Mouse (Mus musculus) stomach, postnatal 0 days (tissue): ENCODE results near the gene D5Ertd579e. TPM values are rescaled to one million over a fixed set of nuclear protein-coding genes. Genes with fewer than 3 reads are reported as not detected.

ENCODE experiments used
- ATAC-seq: fragments of 200-750 bp; cut with Nextera tagmentation; 2 replicates; pipeline ENCODE4 v1.8.0; 2017; ENCODE audit not compliant: low FRiP score, low TSS enrichment
- DNase-seq: peaks from one replicate; pipeline ENCODE4 v3.0.0-alpha.2; 2016; ENCODE audit warnings: low spot score
- H3K27ac ChIP-seq: fragments of 300-500 bp; sonication (generic); replicated peaks from 2 replicates; pipeline ENCODE4 v1.5.1; 2014; ENCODE audit warnings: mild to moderate bottlenecking, control low read depth
- H3K27me3 ChIP-seq: fragments of 300-500 bp; sonication (generic); 2 replicates; pipeline ENCODE4 v1.6.1; 2014; ENCODE audit warnings: low read length; ENCODE audit not compliant: control insufficient read depth, insufficient read depth
- H3K36me3 ChIP-seq: fragments of 300-500 bp; sonication (generic); 2 replicates; pipeline ENCODE4 v1.6.1; 2014; ENCODE audit warnings: low read length, mixed read lengths; ENCODE audit not compliant: control insufficient read depth, insufficient read depth
- H3K4me1 ChIP-seq: fragments of 300-500 bp; sonication (generic); replicated peaks from 2 replicates; pipeline ENCODE4 v1.6.1; 2014; ENCODE audit warnings: antibody characterized with exemption; ENCODE audit not compliant: control insufficient read depth, insufficient read depth
- H3K4me2 ChIP-seq: fragments of 300-500 bp; sonication (generic); replicated peaks from 2 replicates; pipeline ENCODE4 v1.6.1; 2014; ENCODE audit warnings: low read depth, mild to moderate bottlenecking, control low read depth, moderate library complexity
- H3K4me3 ChIP-seq: fragments of 300-500 bp; sonication (generic); 2 replicates; pipeline ENCODE4 v1.5.1; 2014; ENCODE audit warnings: low read depth, low read length, control low read depth
- H3K9ac ChIP-seq: fragments of 300-500 bp; sonication (generic); 2 replicates; pipeline ENCODE4 v1.6.1; 2014; ENCODE audit warnings: mild to moderate bottlenecking, low read length, control low read depth, mixed read lengths
- H3K9me3 ChIP-seq: fragments of 300-500 bp; sonication (generic); 2 replicates; pipeline ENCODE4 v1.6.1; 2016; ENCODE audit warnings: low read length; ENCODE audit not compliant: control insufficient read depth
- CTCF ChIP-seq: IDR thresholded peaks from 2 replicates; pipeline ENCODE4 v1.5.1; 2016; ENCODE audit warnings: antibody characterized with exemption, low read depth, mild to moderate bottlenecking, moderate library complexity
- EP300 ChIP-seq: optimal IDR thresholded peaks from 2 replicates; pipeline ENCODE3; 2016; ENCODE audit warnings: antibody characterized with exemption
- WGBS: fragments of 180-500 bp; shearing (Covaris S2); extraction: QIAGEN DNeasy Blood & Tissue Kit; methylation state at CpG from one replicate; pipeline ENCODE4 v1.1.7; 2014; 5-methylcytosine and 5-hydroxymethylcytosine counted together
- polyA plus RNA-seq: library from polyadenylated mRNA; unstranded; fragments of >200 nt; fragmentation: Nextera tagmentation; extraction: Ambion mirVana; gene quantifications from 2 replicates; pipeline ENCODE4 v1.2.1, GENCODE M21; 2015

Gene D5Ertd579e
- polyA plus RNA-seq, 1 experiment from 2014 or later, result 22.7 TPM

GRCm38 (mm10) chr5:36602028-36602427 is 93.8 kb downstream of the D5Ertd579e start:
- Histone ChIP-seq H3K9me3 (no peaks in the 10 kb centered on the region), H3K36me3 (peaks cover 11% of the 10 kb centered on the region), H3K27me3 (no peaks in the 10 kb centered on the region), H3K4me1 (no peaks in the 10 kb centered on the region), H3K9ac (no peak overlapping the region), H3K4me2 (no peak overlapping the region), H3K4me3 (no peak overlapping the region), H3K27ac (no peak overlapping the region)
- ATAC-seq, result no peak
- WGBS, result 88% methylated on average over 9 of the region's 9 CpGs
- no peak for TF ChIP-seq EP300
- no peak for TF ChIP-seq CTCF
- DNase-seq, result no peak

DNA sequence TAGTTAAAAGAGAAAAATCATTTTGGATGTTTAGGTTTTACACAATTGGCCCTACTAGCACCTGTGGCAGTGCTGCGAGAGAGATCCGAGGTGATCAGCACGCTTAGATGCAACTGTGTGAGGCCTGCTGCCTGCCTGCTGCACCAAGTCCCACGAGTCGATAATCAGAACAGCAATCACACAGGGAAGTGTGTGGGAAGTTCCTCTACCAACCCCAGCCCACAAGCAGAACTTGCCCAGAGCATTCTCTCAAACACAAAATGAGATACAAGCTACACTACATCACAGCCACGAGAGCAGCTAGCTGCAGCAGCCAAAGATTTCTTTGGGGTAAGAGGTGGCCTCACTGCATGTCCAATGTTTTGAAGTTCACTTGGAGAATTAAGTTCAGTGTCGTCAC is 94.3 kb downstream of the D5Ertd579e start:
- Histone ChIP-seq H3K4me2 (no peak overlapping the region), H3K27me3 (no peaks in the 10 kb centered on the region), H3K9me3 (no peaks in the 10 kb centered on the region), H3K27ac (no peak overlapping the region), H3K4me1 (no peaks in the 10 kb centered on the region), H3K4me3 (no peak overlapping the region), H3K36me3 (peaks cover 7% of the 10 kb centered on the region), H3K9ac (no peak overlapping the region)
- no peak for TF ChIP-seq EP300
- TF ChIP-seq CTCF, result no peak
- DNase-seq (no peak), ATAC-seq (no peak)
- 90% methylated on average over 7 of the region's 7 CpGs for WGBS

DNA sequence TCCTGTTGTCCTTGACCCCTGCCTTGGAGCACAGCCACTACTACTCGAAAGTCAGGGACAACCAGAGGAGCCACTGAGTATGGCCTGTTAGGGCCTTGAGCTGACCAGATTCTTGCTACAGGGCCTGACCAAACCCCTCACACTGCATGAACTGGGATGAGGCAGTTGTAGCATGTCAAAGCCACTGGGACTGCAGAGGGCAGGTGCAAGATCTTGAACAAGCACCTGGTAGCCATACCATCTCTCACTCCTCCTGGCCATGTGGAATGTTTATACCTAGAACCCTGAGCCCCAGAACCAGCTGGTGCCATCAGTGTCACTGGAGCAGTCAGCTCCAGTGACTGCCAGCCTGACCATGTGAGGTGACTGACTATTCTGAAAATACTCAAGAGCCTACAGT is 96.9 kb downstream of the D5Ertd579e start:
- WGBS, result 62% methylated on average over 1 of the region's 1 CpGs
- Histone ChIP-seq H3K4me1 (no peaks in the 10 kb centered on the region), H3K36me3 (peaks cover 7% of the 10 kb centered on the region), H3K4me3 (no peak overlapping the region), H3K9ac (no peak overlapping the region), H3K4me2 (no peak overlapping the region), H3K27me3 (no peaks in the 10 kb centered on the region), H3K9me3 (no peaks in the 10 kb centered on the region), H3K27ac (no peak overlapping the region)
- ATAC-seq (no peak), DNase-seq (no peak)
- no peak for TF ChIP-seq EP300
- TF ChIP-seq CTCF, result no peak

DNA sequence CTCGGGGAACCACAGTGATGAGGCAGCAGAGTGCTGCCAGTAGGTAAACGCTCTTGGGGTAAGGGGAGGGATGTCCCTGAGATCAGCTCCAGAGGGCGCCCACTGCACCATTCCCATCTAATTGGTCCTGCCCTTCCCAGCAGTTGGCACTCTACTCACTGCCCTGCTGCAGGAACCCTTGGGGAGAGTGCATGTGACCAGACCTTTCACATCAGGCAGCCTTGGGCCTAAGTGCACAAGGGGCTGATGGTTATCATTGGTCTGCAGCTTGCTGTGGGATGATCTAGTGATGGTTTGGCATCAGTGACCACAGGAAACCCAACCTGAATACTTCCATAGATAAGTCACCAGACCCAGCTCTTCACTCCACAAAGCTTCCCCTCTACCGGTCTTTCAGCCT is 98.2 kb downstream of the D5Ertd579e start:
- DNase-seq (peak; percentile 44), ATAC-seq (0 out of 2 replicates have a peak, but pooled peaks have one; percentile 22)
- H3K4me3 ChIP-seq, result no peak overlapping the region

GRCm38 (mm10) chr5:36596225-36596624 is 99.6 kb downstream of the D5Ertd579e start:
- H3K4me1 ChIP-seq, result no peaks in the 10 kb centered on the region
- H3K4me2 ChIP-seq, result no peak overlapping the region
- peaks cover 3% of the 10 kb centered on the region; the same call in 1 of the 2 replicates for H3K36me3 ChIP-seq
- no peak overlapping the region for H3K4me3 ChIP-seq
- ATAC-seq, result no peak
- H3K9me3 ChIP-seq, result no peaks in the 10 kb centered on the region
- TF ChIP-seq CTCF, result no peak
- no peak overlapping the region for H3K27ac ChIP-seq
- H3K27me3 ChIP-seq, result no peaks in the 10 kb centered on the region
- DNase-seq, result no peak
- H3K9ac ChIP-seq, result no peak overlapping the region
- WGBS, result 64% methylated on average over 5 of the region's 5 CpGs

More for the DNA sequence above, 98.2 kb downstream of the D5Ertd579e start:
- no peaks in the 10 kb centered on the region for H3K4me1 ChIP-seq
- no peaks in the 10 kb centered on the region for H3K27me3 ChIP-seq
- H3K4me2 ChIP-seq, result no peak overlapping the region
- no peak overlapping the region for H3K27ac ChIP-seq
- peaks cover 7% of the 10 kb centered on the region; the same call in 1 of the 2 replicates for H3K36me3 ChIP-seq
- no peaks in the 10 kb centered on the region for H3K9me3 ChIP-seq
- WGBS, result 31% methylated on average over 4 of the region's 4 CpGs
- no peak for TF ChIP-seq EP300
- peak; percentile 62 for TF ChIP-seq CTCF
- no peak overlapping the region for H3K9ac ChIP-seq

- no peak overlapping the region for H3K9ac ChIP-seq
- H3K27ac ChIP-seq, result no peak overlapping the region
- TF ChIP-seq CTCF (peak; percentile 45), EP300 (no peak)
- no peak for DNase-seq
- H3K4me3 ChIP-seq, result no peak overlapping the region
- H3K4me1 ChIP-seq, result no peaks in the 10 kb centered on the region
- no peaks in the 10 kb centered on the region for H3K36me3 ChIP-seq
- WGBS, result 25% methylated on average over 3 of the region's 3 CpGs
- no peaks in the 10 kb centered on the region for H3K9me3 ChIP-seq
- H3K27me3 ChIP-seq, result no peaks in the 10 kb centered on the region
- ATAC-seq, result no peak
- H3K4me2 ChIP-seq, result no peak overlapping the region
Observed at GRCm38 (mm10) chr5:36595115-36595514, 100.7 kb downstream of the D5Ertd579e start.
